In genomic region chr8:81862738-81863137, GRCm38 (mm10) we compare ENCODE assay signal across 16 mouse cellular contexts.
"Had no signal": no experiment of that assay in that cellular context is flagged by ENCODE, and none has a peak within 500 bp of the region (broad histone marks: within the 10 kb centered on the region; RNA-seq: fewer than 3 reads in every experiment).

No protein-coding gene starts in this region.

- H3K9ac ChIP-seq: neural tube, embryonic 13.5 days; neural tube, embryonic 15.5 days; stomach, embryonic 15.5 days had no signal

- H3K27me3 ChIP-seq: neural tube, embryonic 13.5 days; neural tube, embryonic 15.5 days; stomach, embryonic 15.5 days had no signal

- DNase-seq: retina, postnatal 1 day; right cerebral cortex, adult 18-20 months; right cerebral cortex, postnatal 14 days; right cerebral cortex, postnatal 25 days; right cerebral cortex, postnatal 4 days; spleen, adult 18-20 months; thymus, adult 18-20 months; thymus, adult 2 months; thymus, postnatal 14 days; thymus, postnatal 25 days; thymus, postnatal 36 days; thymus, postnatal 4 days had no signal

- H3K4me1 ChIP-seq: neural tube, embryonic 13.5 days; neural tube, embryonic 15.5 days; stomach, embryonic 15.5 days had no signal

- H3K36me3 ChIP-seq: neural tube, embryonic 13.5 days; neural tube, embryonic 15.5 days; stomach, embryonic 15.5 days had no signal

- H3K4me3 ChIP-seq: neural tube, embryonic 13.5 days; neural tube, embryonic 15.5 days; stomach, embryonic 15.5 days had no signal

- H3K27ac ChIP-seq: neural tube, embryonic 13.5 days; neural tube, embryonic 15.5 days; stomach, embryonic 15.5 days; stomach, postnatal 0 days had no signal

- H3K9me3 ChIP-seq: neural tube, embryonic 13.5 days; neural tube, embryonic 15.5 days; stomach, embryonic 15.5 days had no signal
